Mouse (Mus musculus): ENCODE data around the gene Slc4a4. TPM values are rescaled to one million over a fixed set of nuclear protein-coding genes. Genes with fewer than 3 reads are reported as not detected.

Gene Slc4a4
- polyA plus RNA-seq, 1 experiment: 8.3 TPM

DNA sequence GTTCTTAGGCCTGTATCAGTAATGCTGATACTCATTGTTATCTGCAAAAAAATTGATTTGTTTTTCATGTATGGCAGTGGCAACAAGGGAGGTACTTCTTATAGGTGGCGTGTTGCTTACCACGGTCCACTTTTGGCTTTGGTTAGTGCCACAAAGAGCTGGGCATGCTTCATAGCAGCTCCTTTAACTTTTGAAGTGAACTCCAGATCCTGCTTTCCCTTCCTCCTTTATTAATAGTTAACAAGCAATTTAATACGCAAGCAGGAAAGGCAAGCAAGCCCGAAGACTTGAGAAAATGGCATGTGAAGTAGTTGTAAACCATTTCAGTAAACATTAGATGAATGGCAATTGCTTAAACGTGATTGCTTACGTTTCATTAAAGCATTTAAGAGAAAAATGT, 113.2 kb downstream of the Slc4a4 start:
- H3K27ac ChIP-seq (ENCODE audit: insufficient read depth, low read length): no peak overlapping the region
- no peaks in the 10 kb centered on the region for H3K4me1 ChIP-seq (ENCODE audit: control insufficient read depth, insufficient read depth, low read length)
- no peak overlapping the region for H3K9ac ChIP-seq (ENCODE audit: low read depth, poor library complexity, severe bottlenecking)
- no peak for TF ChIP-seq EP300 (IDR thresholded peaks at IDR 0.05; ENCODE audit: insufficient read depth, low read depth, low read length)
- TF ChIP-seq CTCF (IDR thresholded peaks at IDR 0.05; ENCODE audit: low read depth, low read length): no peak
- no peaks in the 10 kb centered on the region for H3K36me3 ChIP-seq (ENCODE audit: control insufficient read depth, insufficient read depth, low read length, poor library complexity, severe bottlenecking)
- peaks cover 14% of the 10 kb centered on the region for H3K9me3 ChIP-seq (replicated peaks; ENCODE audit: control insufficient read depth, insufficient read depth, low read length, poor library complexity, severe bottlenecking)
- no peaks in the 10 kb centered on the region for H3K27me3 ChIP-seq (ENCODE audit: control insufficient read depth, insufficient read depth, low read length, poor library complexity, severe bottlenecking)
- no peak overlapping the region for H3K4me3 ChIP-seq (ENCODE audit: low read depth, low read length)

DNA sequence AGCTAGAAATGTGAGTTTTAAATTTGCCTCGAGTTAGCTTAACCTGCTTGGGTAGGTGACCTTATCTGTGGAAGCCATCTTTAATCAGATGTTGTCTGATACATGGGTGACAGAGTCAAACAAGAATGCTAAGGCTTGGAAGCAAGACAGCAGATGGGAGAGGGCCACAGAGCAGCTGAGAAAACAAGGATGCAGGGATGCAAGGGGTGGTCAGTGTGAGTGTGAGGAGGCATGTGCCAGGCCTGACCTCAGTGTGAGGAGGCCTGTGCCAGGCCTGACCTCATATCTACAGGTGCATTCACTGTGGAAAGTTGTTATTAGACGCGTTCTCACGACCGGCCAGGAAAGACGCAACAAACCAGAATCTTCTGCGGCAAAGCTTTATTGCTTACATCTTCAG, 114.0 kb downstream of the Slc4a4 start:
- Histone ChIP-seq H3K9ac (ENCODE audit: low read depth, poor library complexity, severe bottlenecking) (no peak overlapping the region), H3K27ac (ENCODE audit: insufficient read depth, low read length) (no peak overlapping the region), H3K36me3 (ENCODE audit: control insufficient read depth, insufficient read depth, low read length, poor library complexity, severe bottlenecking) (no peaks in the 10 kb centered on the region)

DNA sequence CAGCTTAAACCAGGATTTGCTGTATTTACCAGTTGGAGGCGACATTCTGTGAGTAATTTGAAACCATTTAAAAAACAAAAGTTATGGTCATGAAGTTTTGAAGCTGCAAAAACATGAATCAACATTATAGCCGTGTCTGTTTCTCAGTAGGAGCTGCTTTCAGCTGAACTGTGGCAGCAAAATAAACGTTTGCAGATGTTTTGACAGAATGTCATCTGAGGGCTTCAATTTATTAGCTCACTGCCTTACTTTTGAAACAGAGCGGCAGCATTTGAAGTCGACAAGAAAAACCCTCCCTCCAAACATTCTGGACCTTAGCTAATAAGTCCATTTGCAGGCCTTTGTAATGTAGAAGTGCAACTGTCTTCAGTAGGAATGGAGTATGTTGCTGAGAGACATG, 123.5 kb downstream of the Slc4a4 start:
- H3K27ac ChIP-seq (ENCODE audit: insufficient read depth, low read length): no peak overlapping the region
- no peaks in the 10 kb centered on the region for H3K27me3 ChIP-seq (ENCODE audit: control insufficient read depth, insufficient read depth, low read length, poor library complexity, severe bottlenecking)
- peaks cover 6% of the 10 kb centered on the region; the same call in 1 of the 2 replicates for H3K9me3 ChIP-seq (replicated peaks; ENCODE audit: control insufficient read depth, insufficient read depth, low read length, poor library complexity, severe bottlenecking)
- H3K4me3 ChIP-seq (ENCODE audit: low read depth, low read length): no peak overlapping the region
- H3K4me1 ChIP-seq (ENCODE audit: control insufficient read depth, insufficient read depth, low read length): no peaks in the 10 kb centered on the region
- TF ChIP-seq EP300 (IDR thresholded peaks at IDR 0.05; ENCODE audit: insufficient read depth, low read depth, low read length) (no peak), CTCF (IDR thresholded peaks at IDR 0.05; ENCODE audit: low read depth, low read length) (no peak), POLR2A (IDR thresholded peaks at IDR 0.05; ENCODE audit: insufficient read depth, low read length) (no peak)
- no peak overlapping the region for H3K9ac ChIP-seq (ENCODE audit: low read depth, poor library complexity, severe bottlenecking)
- no peaks in the 10 kb centered on the region for H3K36me3 ChIP-seq (ENCODE audit: control insufficient read depth, insufficient read depth, low read length, poor library complexity, severe bottlenecking)

More for the DNA sequence above, 114.0 kb downstream of the Slc4a4 start:
- no peaks in the 10 kb centered on the region for H3K27me3 ChIP-seq (ENCODE audit: control insufficient read depth, insufficient read depth, low read length, poor library complexity, severe bottlenecking)
- no peak overlapping the region for H3K4me3 ChIP-seq (ENCODE audit: low read depth, low read length)
- TF ChIP-seq EP300 (IDR thresholded peaks at IDR 0.05; ENCODE audit: insufficient read depth, low read depth, low read length): no peak
- TF ChIP-seq CTCF (IDR thresholded peaks at IDR 0.05; ENCODE audit: low read depth, low read length): no peak
- no peak for TF ChIP-seq POLR2A (IDR thresholded peaks at IDR 0.05; ENCODE audit: insufficient read depth, low read length)
- no peaks in the 10 kb centered on the region for H3K4me1 ChIP-seq (ENCODE audit: control insufficient read depth, insufficient read depth, low read length)
- H3K9me3 ChIP-seq (replicated peaks; ENCODE audit: control insufficient read depth, insufficient read depth, low read length, poor library complexity, severe bottlenecking): peaks cover 14% of the 10 kb centered on the region

DNA sequence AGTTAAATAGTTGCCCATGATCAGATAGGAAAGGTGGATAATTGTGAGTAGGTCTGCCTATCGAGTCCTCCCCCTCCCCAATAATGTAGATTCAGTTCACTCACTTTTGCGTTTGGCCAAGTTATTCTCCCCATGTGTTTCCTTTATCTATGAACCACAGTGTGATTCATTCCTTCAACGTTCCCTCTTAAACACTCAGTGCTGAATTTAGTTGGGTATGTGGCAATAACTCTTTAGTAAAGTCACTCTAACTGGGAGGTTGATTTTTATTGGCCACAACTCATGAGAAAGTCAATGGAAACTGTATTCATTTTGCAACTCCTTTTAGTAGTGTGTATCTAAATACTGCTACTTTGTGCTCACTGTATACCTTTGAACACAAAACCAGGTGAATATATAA, 125.8 kb downstream of the Slc4a4 start:
- no peak overlapping the region for H3K27ac ChIP-seq (ENCODE audit: insufficient read depth, low read length)
- H3K9me3 ChIP-seq (replicated peaks; ENCODE audit: control insufficient read depth, insufficient read depth, low read length, poor library complexity, severe bottlenecking): peaks cover 6% of the 10 kb centered on the region; the same call in 1 of the 2 replicates
- no peaks in the 10 kb centered on the region for H3K27me3 ChIP-seq (ENCODE audit: control insufficient read depth, insufficient read depth, low read length, poor library complexity, severe bottlenecking)
- H3K4me3 ChIP-seq (ENCODE audit: low read depth, low read length): no peak overlapping the region
- no peaks in the 10 kb centered on the region for H3K36me3 ChIP-seq (ENCODE audit: control insufficient read depth, insufficient read depth, low read length, poor library complexity, severe bottlenecking)
- no peaks in the 10 kb centered on the region for H3K4me1 ChIP-seq (ENCODE audit: control insufficient read depth, insufficient read depth, low read length)
- TF ChIP-seq CTCF (IDR thresholded peaks at IDR 0.05; ENCODE audit: low read depth, low read length): no peak
- TF ChIP-seq POLR2A (IDR thresholded peaks at IDR 0.05; ENCODE audit: insufficient read depth, low read length): no peak
- no peak for TF ChIP-seq EP300 (IDR thresholded peaks at IDR 0.05; ENCODE audit: insufficient read depth, low read depth, low read length)
- H3K9ac ChIP-seq (ENCODE audit: low read depth, poor library complexity, severe bottlenecking): no peak overlapping the region

DNA sequence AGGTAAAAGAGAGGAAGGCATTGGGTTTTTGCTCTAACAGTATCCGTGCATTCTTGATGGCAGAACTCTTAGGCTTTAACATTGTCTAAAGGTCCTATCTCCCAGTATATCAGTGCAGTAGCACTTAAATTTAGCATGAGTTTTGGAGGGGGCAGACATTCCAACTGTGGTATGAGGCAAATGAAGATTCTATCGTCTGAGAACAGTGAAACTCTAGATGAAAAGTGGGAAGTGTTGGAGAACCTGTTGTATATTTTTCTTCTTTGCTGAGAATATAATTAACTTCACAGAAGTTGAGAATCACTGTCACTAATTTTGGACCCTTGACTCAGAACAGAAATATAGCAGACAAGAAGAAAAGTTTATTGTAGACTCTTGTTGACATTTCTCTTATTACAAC, 128.2 kb downstream of the Slc4a4 start:
- no peaks in the 10 kb centered on the region for H3K27me3 ChIP-seq (ENCODE audit: control insufficient read depth, insufficient read depth, low read length, poor library complexity, severe bottlenecking)
- no peaks in the 10 kb centered on the region for H3K4me1 ChIP-seq (ENCODE audit: control insufficient read depth, insufficient read depth, low read length)

DNA sequence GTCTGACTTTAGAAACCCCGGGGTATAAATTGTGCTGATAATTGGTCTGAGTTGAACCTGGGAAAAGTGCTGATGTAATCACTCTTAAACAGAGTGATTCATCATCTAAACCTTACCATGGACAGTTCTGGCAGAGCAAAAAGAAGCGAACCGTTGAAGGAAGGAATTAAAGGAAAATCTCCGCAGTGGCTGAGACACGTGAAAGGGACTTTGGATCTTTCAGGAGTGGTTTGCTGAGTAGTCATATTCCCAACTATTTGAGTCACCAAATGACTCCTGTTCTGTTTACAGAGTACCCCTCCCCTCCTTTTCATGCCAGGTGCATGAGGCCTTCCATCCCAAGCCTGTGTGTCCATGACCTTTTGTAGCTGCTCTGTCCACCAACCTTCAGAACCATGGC, 129.3 kb downstream of the Slc4a4 start:
- TF ChIP-seq CTCF (IDR thresholded peaks at IDR 0.05; ENCODE audit: low read depth, low read length) (no peak), EP300 (IDR thresholded peaks at IDR 0.05; ENCODE audit: insufficient read depth, low read depth, low read length) (no peak), POLR2A (IDR thresholded peaks at IDR 0.05; ENCODE audit: insufficient read depth, low read length) (no peak)
- H3K36me3 ChIP-seq (ENCODE audit: control insufficient read depth, insufficient read depth, low read length, poor library complexity, severe bottlenecking): no peaks in the 10 kb centered on the region
- no peaks in the 10 kb centered on the region for H3K27me3 ChIP-seq (ENCODE audit: control insufficient read depth, insufficient read depth, low read length, poor library complexity, severe bottlenecking)
- H3K9me3 ChIP-seq (replicated peaks; ENCODE audit: control insufficient read depth, insufficient read depth, low read length, poor library complexity, severe bottlenecking): no peaks in the 10 kb centered on the region
- no peak overlapping the region for H3K27ac ChIP-seq (ENCODE audit: insufficient read depth, low read length)
- H3K4me1 ChIP-seq (ENCODE audit: control insufficient read depth, insufficient read depth, low read length): no peaks in the 10 kb centered on the region
- no peak overlapping the region for H3K4me3 ChIP-seq (ENCODE audit: low read depth, low read length)
- no peak overlapping the region for H3K9ac ChIP-seq (ENCODE audit: low read depth, poor library complexity, severe bottlenecking)

More for the DNA sequence above, 128.2 kb downstream of the Slc4a4 start:
- TF ChIP-seq POLR2A (IDR thresholded peaks at IDR 0.05; ENCODE audit: insufficient read depth, low read length): no peak
- Histone ChIP-seq H3K9me3 (replicated peaks; ENCODE audit: control insufficient read depth, insufficient read depth, low read length, poor library complexity, severe bottlenecking) (no peaks in the 10 kb centered on the region), H3K27ac (ENCODE audit: insufficient read depth, low read length) (no peak overlapping the region), H3K36me3 (ENCODE audit: control insufficient read depth, insufficient read depth, low read length, poor library complexity, severe bottlenecking) (no peaks in the 10 kb centered on the region), H3K9ac (ENCODE audit: low read depth, poor library complexity, severe bottlenecking) (no peak overlapping the region), H3K4me3 (ENCODE audit: low read depth, low read length) (no peak overlapping the region)
